Mouse (Mus musculus): Measurements from ENCODE around the gene Kpnb1. TPM values are rescaled to one million over a fixed set of nuclear protein-coding genes. Genes with fewer than 3 reads are reported as not detected.

The Kpnb1 gene
- polyA plus RNA-seq, 1 experiment from 2014 or later: 28.5 TPM

- no peak overlapping the region for H3K27ac ChIP-seq (ENCODE audit: low read length)
- H3K4me3 ChIP-seq (ENCODE audit: low read depth, low read length): no peak overlapping the region
- peaks cover 22% of the 10 kb centered on the region for H3K4me1 ChIP-seq (ENCODE audit: control insufficient read depth, insufficient read depth, low read length)
- no peak overlapping the region for H3K9ac ChIP-seq (ENCODE audit: low read depth, low read length)
- peak overlapping the region; percentile 70; the same call in 1 of the 2 replicates for H3K4me2 ChIP-seq (ENCODE audit: low read length)
- no peaks in the 10 kb centered on the region for H3K27me3 ChIP-seq (ENCODE audit: control insufficient read depth, insufficient read depth, low read depth, low read length)
- no peak for ATAC-seq
- 30% methylated on average over 9 of the region's 9 CpGs for WGBS
- H3K9me3 ChIP-seq (replicated peaks; ENCODE audit: control insufficient read depth, low read length, poor library complexity, severe bottlenecking): no peaks in the 10 kb centered on the region
- peaks cover 2% of the 10 kb centered on the region; the same call in 1 of the 2 replicates for H3K36me3 ChIP-seq (ENCODE audit: control insufficient read depth, insufficient read depth, low read length)
These were observed 38.7 kb downstream of the Kpnb1 start for GRCm38 (mm10) chr11:97149026-97149425.

GRCm38 (mm10) chr11:97148591-97148990 is 39.1 kb downstream of the Kpnb1 start:
- no peak overlapping the region for H3K4me3 ChIP-seq (ENCODE audit: low read depth, low read length)
- no peak overlapping the region for H3K9ac ChIP-seq (ENCODE audit: low read depth, low read length)
- ATAC-seq: no peak
- peak overlapping the region; percentile 2; the same call in 1 of the 2 replicates for H3K4me2 ChIP-seq (ENCODE audit: low read length)
- peaks cover 22% of the 10 kb centered on the region for H3K4me1 ChIP-seq (ENCODE audit: control insufficient read depth, insufficient read depth, low read length)
- H3K27ac ChIP-seq (ENCODE audit: low read length): no peak overlapping the region
- H3K36me3 ChIP-seq (ENCODE audit: control insufficient read depth, insufficient read depth, low read length): peaks cover 2% of the 10 kb centered on the region; the same call in 1 of the 2 replicates
- no peaks in the 10 kb centered on the region for H3K9me3 ChIP-seq (replicated peaks; ENCODE audit: control insufficient read depth, low read length, poor library complexity, severe bottlenecking)
- H3K27me3 ChIP-seq (ENCODE audit: control insufficient read depth, insufficient read depth, low read depth, low read length): no peaks in the 10 kb centered on the region
- WGBS: 37% methylated on average over 12 of the region's 12 CpGs

GRCm38 (mm10) chr11:97147333-97147732 is 40.3 kb downstream of the Kpnb1 start:
- Histone ChIP-seq H3K4me2 (ENCODE audit: low read length) (no peak overlapping the region), H3K36me3 (ENCODE audit: control insufficient read depth, insufficient read depth, low read length) (peaks cover 2% of the 10 kb centered on the region; the same call in 1 of the 2 replicates), H3K4me1 (ENCODE audit: control insufficient read depth, insufficient read depth, low read length) (peaks cover 15% of the 10 kb centered on the region), H3K27me3 (ENCODE audit: control insufficient read depth, insufficient read depth, low read depth, low read length) (no peaks in the 10 kb centered on the region), H3K27ac (ENCODE audit: low read length) (no peak overlapping the region), H3K4me3 (ENCODE audit: low read depth, low read length) (no peak overlapping the region), H3K9me3 (replicated peaks; ENCODE audit: control insufficient read depth, low read length, poor library complexity, severe bottlenecking) (no peaks in the 10 kb centered on the region), H3K9ac (ENCODE audit: low read depth, low read length) (no peak overlapping the region)
- no peak for ATAC-seq
- WGBS: 81% methylated on average over 8 of the region's 8 CpGs

GRCm38 (mm10) chr11:97146724-97147123 is 41.0 kb downstream of the Kpnb1 start:
- WGBS: 9% methylated on average over 8 of the region's 8 CpGs
- peaks cover 2% of the 10 kb centered on the region; the same call in 1 of the 2 replicates for H3K36me3 ChIP-seq (ENCODE audit: control insufficient read depth, insufficient read depth, low read length)
- no peak overlapping the region for H3K9ac ChIP-seq (ENCODE audit: low read depth, low read length)
- ATAC-seq: no peak
- no peak overlapping the region for H3K4me3 ChIP-seq (ENCODE audit: low read depth, low read length)
- no peaks in the 10 kb centered on the region for H3K27me3 ChIP-seq (ENCODE audit: control insufficient read depth, insufficient read depth, low read depth, low read length)
- H3K27ac ChIP-seq (ENCODE audit: low read length): no peak overlapping the region
- H3K4me2 ChIP-seq (ENCODE audit: low read length): no peak overlapping the region
- H3K9me3 ChIP-seq (replicated peaks; ENCODE audit: control insufficient read depth, low read length, poor library complexity, severe bottlenecking): no peaks in the 10 kb centered on the region
- H3K4me1 ChIP-seq (ENCODE audit: control insufficient read depth, insufficient read depth, low read length): peaks cover 10% of the 10 kb centered on the region

- WGBS: 84% methylated on average over 9 of the region's 9 CpGs
These were observed 41.7 kb downstream of the Kpnb1 start for GRCm38 (mm10) chr11:97145951-97146350.

GRCm38 (mm10) chr11:97145320-97145719 is 42.4 kb downstream of the Kpnb1 start:
- WGBS: 95% methylated on average over 2 of the region's 2 CpGs
- peaks cover 2% of the 10 kb centered on the region; the same call in 1 of the 2 replicates for H3K36me3 ChIP-seq (ENCODE audit: control insufficient read depth, insufficient read depth, low read length)

More at GRCm38 (mm10) chr11:97145951-97146350, 41.7 kb downstream of the Kpnb1 start:
- Histone ChIP-seq H3K36me3 (ENCODE audit: control insufficient read depth, insufficient read depth, low read length) (peaks cover 2% of the 10 kb centered on the region; the same call in 1 of the 2 replicates), H3K27ac (ENCODE audit: low read length) (no peak overlapping the region), H3K4me2 (ENCODE audit: low read length) (no peak overlapping the region), H3K9me3 (replicated peaks; ENCODE audit: control insufficient read depth, low read length, poor library complexity, severe bottlenecking) (no peaks in the 10 kb centered on the region), H3K4me3 (ENCODE audit: low read depth, low read length) (no peak overlapping the region), H3K9ac (ENCODE audit: low read depth, low read length) (no peak overlapping the region), H3K4me1 (ENCODE audit: control insufficient read depth, insufficient read depth, low read length) (peaks cover 10% of the 10 kb centered on the region), H3K27me3 (ENCODE audit: control insufficient read depth, insufficient read depth, low read depth, low read length) (no peaks in the 10 kb centered on the region)
- no peak for ATAC-seq

GRCm38 (mm10) chr11:97143196-97143900 is 44.3 kb downstream of the Kpnb1 start:
- H3K27me3 ChIP-seq (ENCODE audit: control insufficient read depth, insufficient read depth, low read depth, low read length): peaks cover 5% of the 10 kb centered on the region

More at GRCm38 (mm10) chr11:97145320-97145719, 42.4 kb downstream of the Kpnb1 start:
- H3K4me2 ChIP-seq (ENCODE audit: low read length): no peak overlapping the region
- peaks cover 10% of the 10 kb centered on the region for H3K4me1 ChIP-seq (ENCODE audit: control insufficient read depth, insufficient read depth, low read length)
- H3K4me3 ChIP-seq (ENCODE audit: low read depth, low read length): no peak overlapping the region
- no peak overlapping the region for H3K27ac ChIP-seq (ENCODE audit: low read length)
- peaks cover 3% of the 10 kb centered on the region for H3K27me3 ChIP-seq (ENCODE audit: control insufficient read depth, insufficient read depth, low read depth, low read length)
- H3K9me3 ChIP-seq (replicated peaks; ENCODE audit: control insufficient read depth, low read length, poor library complexity, severe bottlenecking): no peaks in the 10 kb centered on the region
- ATAC-seq: no peak
- H3K9ac ChIP-seq (ENCODE audit: low read depth, low read length): no peak overlapping the region

GRCm38 (mm10) chr11:97142159-97142608 is 45.5 kb downstream of the Kpnb1 start:
- Histone ChIP-seq H3K4me2 (ENCODE audit: low read length) (no peak overlapping the region), H3K4me3 (ENCODE audit: low read depth, low read length) (no peak overlapping the region), H3K4me1 (ENCODE audit: control insufficient read depth, insufficient read depth, low read length) (peaks cover 21% of the 10 kb centered on the region), H3K9ac (ENCODE audit: low read depth, low read length) (no peak overlapping the region), H3K9me3 (replicated peaks; ENCODE audit: control insufficient read depth, low read length, poor library complexity, severe bottlenecking) (no peaks in the 10 kb centered on the region), H3K27me3 (ENCODE audit: control insufficient read depth, insufficient read depth, low read depth, low read length) (peaks cover 5% of the 10 kb centered on the region), H3K27ac (ENCODE audit: low read length) (no peak overlapping the region), H3K36me3 (ENCODE audit: control insufficient read depth, insufficient read depth, low read length) (no peaks in the 10 kb centered on the region; the same call in 1 of the 2 replicates)
- no peak for ATAC-seq
- 81% methylated on average over 8 of the region's 8 CpGs for WGBS

More at GRCm38 (mm10) chr11:97143196-97143900, 44.3 kb downstream of the Kpnb1 start:
- 88% methylated on average over 8 of the region's 9 CpGs for WGBS
- H3K4me1 ChIP-seq (ENCODE audit: control insufficient read depth, insufficient read depth, low read length): peaks cover 14% of the 10 kb centered on the region
- no peak overlapping the region for H3K27ac ChIP-seq (ENCODE audit: low read length)
- H3K36me3 ChIP-seq (ENCODE audit: control insufficient read depth, insufficient read depth, low read length): peaks cover 2% of the 10 kb centered on the region; the same call in 1 of the 2 replicates
- no peak overlapping the region for H3K4me2 ChIP-seq (ENCODE audit: low read length)
- no peaks in the 10 kb centered on the region for H3K9me3 ChIP-seq (replicated peaks; ENCODE audit: control insufficient read depth, low read length, poor library complexity, severe bottlenecking)
- no peak overlapping the region for H3K9ac ChIP-seq (ENCODE audit: low read depth, low read length)
- no peak overlapping the region for H3K4me3 ChIP-seq (ENCODE audit: low read depth, low read length)
- no peak for ATAC-seq

GRCm38 (mm10) chr11:97140811-97141210 is 46.9 kb downstream of the Kpnb1 start:
- H3K9ac ChIP-seq (ENCODE audit: low read depth, low read length): no peak overlapping the region
- no peak overlapping the region for H3K27ac ChIP-seq (ENCODE audit: low read length)
- H3K4me2 ChIP-seq (ENCODE audit: low read length): no peak overlapping the region
- peaks cover 4% of the 10 kb centered on the region; the same call in 1 of the 2 replicates for H3K36me3 ChIP-seq (ENCODE audit: control insufficient read depth, insufficient read depth, low read length)
- 79% methylated on average over 4 of the region's 4 CpGs for WGBS
- no peak overlapping the region for H3K4me3 ChIP-seq (ENCODE audit: low read depth, low read length)
- ATAC-seq: no peak
- H3K4me1 ChIP-seq (ENCODE audit: control insufficient read depth, insufficient read depth, low read length): peaks cover 21% of the 10 kb centered on the region
- no peaks in the 10 kb centered on the region for H3K9me3 ChIP-seq (replicated peaks; ENCODE audit: control insufficient read depth, low read length, poor library complexity, severe bottlenecking)
- peaks cover 5% of the 10 kb centered on the region for H3K27me3 ChIP-seq (ENCODE audit: control insufficient read depth, insufficient read depth, low read depth, low read length)
